Mouse (Mus musculus): ENCODE results near the gene Rarb.

DNA sequence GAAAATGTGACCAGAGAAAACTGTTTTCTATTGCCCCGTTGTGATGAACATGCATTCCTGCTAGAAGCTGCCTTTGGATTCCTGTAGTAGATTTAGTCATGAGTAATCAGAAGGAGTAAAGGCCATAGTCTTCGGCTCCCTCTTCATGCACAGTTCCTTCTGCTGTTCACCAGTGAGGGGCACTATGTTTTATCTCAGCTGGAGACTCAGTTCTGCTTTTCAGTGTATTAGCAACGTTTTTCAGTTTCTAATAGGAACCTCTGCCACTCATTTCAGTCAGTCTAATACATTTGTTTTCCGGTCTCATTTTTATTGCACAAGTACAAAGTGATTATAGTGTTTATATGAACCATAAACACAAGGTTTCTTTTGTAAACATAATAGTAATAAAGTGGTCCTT is 391.4 kb downstream of the Rarb start:
- TF ChIP-seq CTCF (IDR thresholded peaks at IDR 0.05; ENCODE audit: low read depth, low read length) (no peak), POLR2A (IDR thresholded peaks at IDR 0.05; ENCODE audit: insufficient read depth, low read length) (no peak)
